Mouse (Mus musculus) testis, adult 2 months (tissue): ENCODE measurements around the gene Prima1. TPM values are rescaled to one million over a fixed set of nuclear protein-coding genes. Genes with fewer than 3 reads are reported as not detected.
A peak's percentile ranks its signal among the peaks of the same experiment; 100 is the strongest.

Experiments used
- H3K27ac ChIP-seq: fragments of 200-500 bp; 2 replicates; pipeline ENCODE4 v1.5.1; 2012; ENCODE audit warnings: low read depth, low read length; ENCODE audit not compliant: control insufficient read depth, insufficient read depth
- H3K27me3 ChIP-seq: fragments of 200-500 bp; 2 replicates; pipeline ENCODE4 v1.6.1; 2012; ENCODE audit warnings: mild to moderate bottlenecking, low read length, moderate library complexity; ENCODE audit not compliant: control insufficient read depth, insufficient read depth
- H3K36me3 ChIP-seq: fragments of 200-500 bp; 2 replicates; pipeline ENCODE4 v1.6.1; 2012; ENCODE audit warnings: mild to moderate bottlenecking, low read length; ENCODE audit not compliant: control insufficient read depth, insufficient read depth
- H3K4me1 ChIP-seq: fragments of 200-500 bp; 2 replicates; pipeline ENCODE4 v1.6.1; 2012; ENCODE audit warnings: low read length; ENCODE audit not compliant: control insufficient read depth, insufficient read depth
- H3K4me3 ChIP-seq: fragments of 200-500 bp; 2 replicates; pipeline ENCODE4 v1.5.1; 2012; ENCODE audit warnings: low read depth, mild to moderate bottlenecking, low read length, moderate library complexity, mixed read lengths; ENCODE audit not compliant: control insufficient read depth
- CTCF ChIP-seq: fragments of 200-500 bp; IDR thresholded peaks from 2 replicates; pipeline ENCODE4 v1.5.1; 2012; ENCODE audit warnings: low read depth, mild to moderate bottlenecking, inconsistent platforms, low read length, moderate library complexity; ENCODE audit not compliant: control insufficient read depth, insufficient read depth, insufficient replicate concordance
- POLR2A ChIP-seq: fragments of 200-500 bp; IDR thresholded peaks from 2 replicates; pipeline ENCODE4 v1.6.1; 2012; ENCODE audit warnings: low read depth, mild to moderate bottlenecking, inconsistent platforms, low read length, moderate library complexity; ENCODE audit not compliant: control insufficient read depth
- polyA plus RNA-seq: library from polyadenylated mRNA; depleted of rRNA; stranded (reverse); fragments of >200 nt; gene quantifications from 2 replicates; pipeline ENCODE4 v1.2.3, GENCODE M21; 2012; rRNA removed

Prima1 gene
- polyA plus RNA-seq = 0.81 and 1.4 TPM in 2 replicates

DNA sequence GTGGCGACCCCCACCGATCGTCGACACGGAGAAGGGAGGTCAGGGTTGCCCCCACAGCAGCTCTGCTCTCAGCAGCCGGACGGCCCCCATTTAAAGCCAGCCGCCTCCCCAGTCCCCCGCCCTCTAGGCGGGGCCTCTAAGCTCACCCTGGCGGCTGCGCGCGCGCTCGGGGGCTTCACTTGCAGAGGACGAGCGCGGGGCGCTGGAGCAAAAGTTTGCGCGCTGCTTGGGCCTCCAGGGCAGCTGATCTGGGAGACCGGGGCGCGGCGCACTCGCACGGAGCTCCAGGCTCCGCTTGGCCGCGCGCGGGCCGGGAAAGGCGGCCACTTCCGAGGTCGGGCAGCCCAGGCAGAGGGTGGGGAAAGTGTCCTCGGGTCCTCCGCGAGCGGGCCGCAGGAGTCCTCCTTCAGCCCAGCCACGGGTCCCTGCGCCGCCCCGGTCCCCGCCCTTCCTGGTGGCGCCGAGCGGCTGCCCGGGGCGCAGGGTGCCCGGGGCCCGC is at the start of gene Prima1:
Prima1 (minus strand) TSS at position 68 of the 499 bp plus-strand sequence.
- no peaks in the 10 kb centered on the region for H3K27me3 ChIP-seq
- H3K4me1 ChIP-seq = peaks cover 3% of the 10 kb centered on the region; the same call in 1 of the 2 replicates
- peak within 1 kb of the TSS; percentile 70 for H3K4me3 ChIP-seq
- H3K36me3 ChIP-seq = no peaks in the 10 kb centered on the region
- TF ChIP-seq CTCF (no peak), POLR2A (no peak)
- H3K27ac ChIP-seq = no peak within 1 kb of the TSS

GRCm38 (mm10) chr12:103287276-103287675 is 45.3 kb upstream of the Prima1 start:
- Histone ChIP-seq H3K27me3 (no peaks in the 10 kb centered on the region), H3K4me1 (no peaks in the 10 kb centered on the region), H3K4me3 (no peak overlapping the region), H3K36me3 (no peaks in the 10 kb centered on the region), H3K27ac (no peak overlapping the region)
- TF ChIP-seq CTCF (no peak), POLR2A (no peak)

- Histone ChIP-seq H3K4me3 (no peak overlapping the region), H3K27me3 (no peaks in the 10 kb centered on the region), H3K4me1 (no peaks in the 10 kb centered on the region), H3K36me3 (no peaks in the 10 kb centered on the region), H3K27ac (no peak overlapping the region)
- TF ChIP-seq POLR2A = no peak
- TF ChIP-seq CTCF = no peak
Observed at GRCm38 (mm10) chr12:103283411-103283810, 41.5 kb upstream of the Prima1 start.

GRCm38 (mm10) chr12:103282936-103283335 is 41.0 kb upstream of the Prima1 start:
- H3K36me3 ChIP-seq = no peaks in the 10 kb centered on the region
- TF ChIP-seq POLR2A (no peak), CTCF (no peak)
- H3K27me3 ChIP-seq = no peaks in the 10 kb centered on the region
- no peaks in the 10 kb centered on the region for H3K4me1 ChIP-seq
- H3K27ac ChIP-seq = no peak overlapping the region
- no peak overlapping the region for H3K4me3 ChIP-seq

- H3K27ac ChIP-seq = no peak overlapping the region
- no peaks in the 10 kb centered on the region for H3K27me3 ChIP-seq
- TF ChIP-seq POLR2A (no peak), CTCF (no peak)
- no peak overlapping the region for H3K4me3 ChIP-seq
- no peaks in the 10 kb centered on the region for H3K36me3 ChIP-seq
- no peaks in the 10 kb centered on the region for H3K4me1 ChIP-seq
Observed at GRCm38 (mm10) chr12:103281912-103282311, 40.0 kb upstream of the Prima1 start.

GRCm38 (mm10) chr12:103281491-103281890 is 39.5 kb upstream of the Prima1 start:
- Histone ChIP-seq H3K27ac (no peak overlapping the region), H3K4me1 (no peaks in the 10 kb centered on the region), H3K27me3 (no peaks in the 10 kb centered on the region), H3K36me3 (no peaks in the 10 kb centered on the region), H3K4me3 (no peak overlapping the region)
- TF ChIP-seq POLR2A (no peak), CTCF (no peak)

GRCm38 (mm10) chr12:103276422-103276821 is 34.5 kb upstream of the Prima1 start:
- TF ChIP-seq CTCF (no peak), POLR2A (no peak)
- H3K4me3 ChIP-seq = no peak overlapping the region
- no peaks in the 10 kb centered on the region for H3K36me3 ChIP-seq
- H3K4me1 ChIP-seq = no peaks in the 10 kb centered on the region
- H3K27ac ChIP-seq = no peak overlapping the region
- H3K27me3 ChIP-seq = no peaks in the 10 kb centered on the region

DNA sequence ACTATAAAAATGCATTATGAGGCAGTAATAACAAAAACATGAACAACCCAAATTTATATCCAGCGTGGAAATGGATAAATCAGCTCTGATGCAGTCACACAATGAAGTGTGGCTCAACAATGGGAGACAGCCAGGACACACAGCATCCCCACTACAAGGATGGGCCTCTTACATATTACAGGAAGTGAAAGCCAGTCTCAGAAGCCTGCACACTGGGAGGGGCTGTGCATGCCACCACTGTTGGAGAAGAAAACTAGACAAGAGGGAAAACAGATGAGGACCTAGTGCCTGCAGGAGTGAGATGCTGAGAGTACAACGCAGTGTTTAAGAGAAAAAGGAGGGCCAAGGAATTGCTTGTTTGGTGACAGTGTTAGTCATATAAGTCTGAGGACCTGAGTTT is 31.8 kb upstream of the Prima1 start:
- TF ChIP-seq POLR2A = no peak
- no peak for TF ChIP-seq CTCF
- no peak overlapping the region for H3K4me3 ChIP-seq
- H3K27me3 ChIP-seq = no peaks in the 10 kb centered on the region
- no peak overlapping the region for H3K27ac ChIP-seq
- no peaks in the 10 kb centered on the region for H3K36me3 ChIP-seq
- H3K4me1 ChIP-seq = no peaks in the 10 kb centered on the region
